Mouse (Mus musculus) cerebellum, adult 8-10 months (tissue): ENCODE measurements around the gene Zfp58.
"Not testable (repeated sequence)": the region's sequence is repeated elsewhere in the genome, so short reads cannot be mapped to it uniquely, and the experiment has no call there.

Experiments
- DNase-seq: peaks from one replicate; pipeline ENCODE4 v3.0.0; 2022

Zfp58 gene

DNA sequence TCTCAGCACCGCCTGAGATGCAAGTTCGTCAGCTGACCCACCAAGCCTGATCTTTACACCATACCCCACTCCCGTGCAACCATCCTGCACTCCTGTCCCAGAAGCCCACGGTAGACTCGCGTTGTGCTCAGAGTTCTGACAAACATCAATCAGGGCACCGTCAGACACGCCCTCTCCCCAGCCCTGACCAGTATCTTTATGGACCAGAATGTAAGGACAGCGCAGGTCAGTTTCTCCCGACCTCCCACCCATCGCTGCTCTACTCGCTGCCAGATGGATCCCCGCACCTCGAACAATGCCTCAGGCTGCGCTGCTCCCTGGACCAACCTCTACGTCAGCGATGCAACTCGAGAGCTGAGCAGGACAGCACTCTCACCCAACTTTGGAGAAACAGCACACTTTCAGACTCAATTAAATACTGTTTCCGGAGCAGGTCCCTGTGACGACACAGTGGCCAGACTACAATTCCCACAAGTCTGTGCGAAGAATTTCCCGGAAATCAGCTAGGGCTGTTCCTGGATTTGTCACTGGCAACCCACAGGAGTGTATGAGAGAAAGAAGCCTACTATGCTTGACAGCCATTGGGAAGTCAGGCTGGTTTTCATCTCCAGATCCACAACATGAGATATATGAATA is at the start of gene Zfp58:
Gene Zfp58 (minus strand): TSS at position 472 of the 636 bp plus-strand sequence.
- DNase-seq: peak; percentile 75

DNA sequence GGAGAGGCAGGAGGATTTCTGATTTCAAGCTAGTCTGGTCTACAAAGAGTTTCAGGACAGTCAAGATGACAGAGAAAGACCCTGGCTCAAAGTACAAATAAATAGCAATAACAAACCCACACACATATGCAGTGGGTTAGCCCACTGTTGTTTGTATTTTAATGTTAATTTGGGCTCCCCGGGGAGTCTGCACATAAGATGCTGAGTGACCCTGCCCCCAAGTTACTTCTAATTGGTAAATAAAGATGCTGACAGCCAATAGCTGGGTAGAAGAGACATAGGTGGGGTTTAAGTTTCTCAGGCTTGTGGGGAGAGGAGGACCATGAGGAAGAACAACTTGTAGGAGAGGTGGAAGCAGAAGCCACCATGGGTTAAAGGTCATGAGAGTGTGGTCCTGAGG is 45.6 kb upstream of the Zfp58 start:
- DNase-seq: no peak

- no peak for DNase-seq
Observed at GRCm38 (mm10) chr13:67527049-67527730, 26.8 kb upstream of the Zfp58 start.

DNA sequence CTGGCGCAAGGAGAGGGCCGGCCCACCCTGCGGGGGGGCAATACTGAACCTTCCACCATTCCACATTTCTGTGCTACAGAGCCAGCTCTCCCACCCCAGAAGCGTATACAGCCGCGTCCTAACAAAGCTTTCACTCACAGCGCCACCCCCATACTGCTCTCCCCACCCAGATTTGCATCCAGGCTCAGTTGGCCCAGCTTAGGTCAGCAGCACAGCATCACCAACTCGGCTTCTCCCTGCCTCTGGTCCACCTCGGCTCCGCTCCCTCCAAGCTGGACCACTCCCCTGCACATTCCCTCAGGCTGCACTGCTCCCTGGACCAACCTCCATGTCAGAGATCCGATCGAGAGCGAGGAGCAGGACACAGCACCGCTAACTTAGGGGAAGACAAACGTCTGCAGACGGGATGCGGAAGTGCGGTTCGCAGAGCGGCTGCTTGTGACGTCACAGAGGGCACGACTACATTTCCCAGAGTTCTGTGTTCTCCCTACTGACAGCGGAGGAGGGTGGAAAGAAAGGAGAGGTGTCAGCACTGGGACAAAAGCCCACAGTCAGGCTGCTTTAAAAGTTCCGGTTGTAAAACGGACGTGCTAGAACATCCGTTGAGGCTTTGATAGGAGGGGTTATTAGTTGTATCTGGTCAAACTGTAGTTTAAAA is 25.5 kb upstream of the Zfp58 start, which contains the start of the genes Gm26965 and Zfp87:
Gene Gm26965 (minus strand): TSS at position 399 of the 658 bp plus-strand sequence.
Gene Zfp87 (minus strand): TSS at position 425 of the 658 bp plus-strand sequence.
- peak; percentile 89 for DNase-seq

DNA sequence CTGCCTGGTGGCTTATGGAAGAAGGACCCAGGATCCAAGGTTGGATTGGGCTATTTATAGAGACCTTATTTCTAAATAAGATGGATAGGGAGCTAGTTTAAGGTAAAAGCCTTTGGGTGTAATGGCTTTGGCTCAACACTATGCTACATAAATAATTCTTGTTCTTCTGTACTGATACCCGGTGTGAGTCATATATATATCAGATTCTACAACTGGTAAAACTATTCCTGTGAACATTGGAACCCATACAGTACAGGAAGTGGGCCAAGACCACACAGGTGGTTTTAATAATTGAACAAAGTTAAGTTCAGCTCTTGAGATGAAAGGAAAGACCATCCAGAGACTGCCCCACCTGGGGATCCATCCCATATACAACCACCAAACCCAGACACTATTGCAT is 553 bp upstream of the Zfp58 start:
- no peak for DNase-seq

DNA sequence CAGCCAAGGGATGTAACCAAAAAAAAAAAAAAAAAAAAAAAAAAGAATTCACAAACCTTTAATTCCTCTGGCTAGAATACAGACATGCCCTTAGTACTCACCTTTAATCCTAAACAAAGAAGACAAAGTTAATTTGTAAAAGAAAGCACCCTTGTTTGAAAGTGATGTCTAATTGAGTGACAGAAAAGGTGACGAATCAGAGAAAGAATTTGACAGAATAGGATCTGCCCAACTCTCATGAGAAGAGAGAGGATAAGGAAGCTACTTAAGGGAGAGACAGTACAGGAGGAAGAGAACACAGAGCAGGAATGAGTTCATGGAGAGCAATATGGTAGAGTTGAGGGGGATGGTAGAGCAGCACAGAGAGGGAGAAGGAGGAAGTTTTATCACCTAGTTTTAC is 4.7 kb downstream of the Zfp58 start:
- no peak for DNase-seq

GRCm38 (mm10) chr13:67484424-67484811 is 15.9 kb downstream of the Zfp58 start:
- DNase-seq: no peak

- DNase-seq: peak; percentile 83
Observed at GRCm38 (mm10) chr13:67483625-67484423, 16.5 kb downstream of the Zfp58 start, which contains the start of gene Zfp874b. Gene Zfp874b, minus strand, starts transcription at chr13:67484258.

DNA sequence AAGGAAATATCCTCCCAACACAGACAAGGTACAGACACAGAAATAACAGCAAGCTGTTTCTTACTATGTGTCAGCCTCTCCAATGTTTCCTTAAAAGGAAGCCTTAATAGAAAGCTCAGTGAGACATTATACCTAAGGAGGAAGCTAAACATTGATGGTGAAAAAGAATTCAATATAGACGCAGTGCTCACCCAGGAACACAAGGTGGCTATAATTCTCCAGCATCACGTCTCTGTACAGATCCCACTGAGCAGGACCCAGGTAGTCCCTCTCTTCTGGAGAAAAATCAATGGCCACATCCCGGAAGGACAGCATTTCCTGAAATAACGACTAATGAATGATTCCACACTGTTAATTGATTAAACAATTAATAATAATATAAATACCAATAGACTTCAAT is 18.8 kb downstream of the Zfp58 start:
- DNase-seq: no peak

DNA sequence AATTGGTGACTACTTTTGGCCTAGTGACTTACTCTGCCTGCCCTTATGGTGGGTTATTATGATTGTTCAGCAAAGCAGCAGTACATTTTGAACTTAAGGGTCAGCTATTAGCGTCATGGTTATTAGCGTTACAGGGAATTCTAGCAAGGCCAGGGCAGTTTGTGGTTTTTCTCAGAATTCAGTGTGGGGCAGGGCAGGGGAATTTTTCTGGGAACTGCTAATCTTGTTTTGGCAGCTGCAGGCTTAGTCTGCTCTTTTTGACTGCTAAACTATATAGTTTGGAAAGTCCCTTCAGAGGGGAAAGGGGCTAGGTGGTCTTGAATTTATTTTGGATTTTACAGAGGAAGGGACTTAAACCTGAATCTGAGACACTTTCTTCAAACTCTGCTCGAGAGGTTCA is 31.1 kb downstream of the Zfp58 start:
- DNase-seq: no peak

DNA sequence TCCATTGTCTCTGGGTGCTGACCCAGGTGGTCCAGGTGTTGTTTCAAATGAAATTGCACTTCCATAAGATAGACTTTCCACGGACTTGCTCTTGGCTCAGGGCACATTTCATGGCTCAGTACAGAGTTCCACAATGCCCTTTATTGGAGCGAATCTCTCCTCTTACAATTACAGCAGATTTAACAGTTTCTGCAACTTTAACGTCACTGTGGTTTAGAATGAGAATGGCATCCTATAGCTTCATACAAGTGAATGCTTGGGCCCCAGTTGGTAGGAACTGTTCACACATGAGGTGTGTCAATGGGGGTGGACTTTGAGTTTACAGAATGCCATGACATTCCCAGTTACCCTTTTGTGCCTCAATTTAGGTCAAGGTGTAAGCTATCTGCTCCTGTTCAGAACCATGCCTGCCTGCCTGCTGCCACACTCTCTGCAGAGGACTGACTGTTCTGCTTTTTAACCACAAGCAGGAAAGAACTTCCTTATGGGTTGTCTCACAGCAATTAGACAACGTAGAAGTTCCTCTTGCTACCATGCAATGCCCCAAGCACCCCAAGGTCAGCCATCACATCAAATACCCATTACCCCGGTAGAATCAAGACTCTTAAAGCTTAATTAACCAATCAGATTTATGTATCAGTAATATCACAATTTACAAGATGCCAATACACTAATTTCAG is 36.7 kb downstream of the Zfp58 start:
- DNase-seq: not testable (repeated sequence)

GRCm38 (mm10) chr13:67452021-67452309 is 48.4 kb downstream of the Zfp58 start:
- no peak for DNase-seq

GRCm38 (mm10) chr13:67451172-67452020 is 49.0 kb downstream of the Zfp58 start, which contains the start of gene Zfp874a:
Gene Zfp874a, minus strand, starts transcription at chr13:67451624.
- peak; percentile 88 for DNase-seq
